Mouse (Mus musculus): ENCODE data around the gene Ier3.

GRCm38 (mm10) chr17:35779466-35780205 lies 41.8 kb upstream of the Ier3 start:
- TF ChIP-seq POLR2A (IDR thresholded peaks at IDR 0.05; ENCODE audit: control insufficient read depth, low read depth, low read length) (no peak), CTCF (IDR thresholded peaks at IDR 0.05; ENCODE audit: control insufficient read depth, insufficient read depth, insufficient replicate concordance, low read depth, low read length) (no peak)

Data from testis, adult 2 months (tissue).